Mouse (Mus musculus) testis, postnatal 14 days (tissue): Measurements from ENCODE around the gene Gtdc1.
"Not testable (repeated sequence)": the region's sequence is repeated elsewhere in the genome, so short reads cannot be mapped to it uniquely, and the experiment has no call there.

ENCODE experiments used
- DNase-seq: peaks from one replicate; pipeline ENCODE4 v3.0.0; 2021; ENCODE audit warnings: low spot score

Gtdc1 gene

DNA sequence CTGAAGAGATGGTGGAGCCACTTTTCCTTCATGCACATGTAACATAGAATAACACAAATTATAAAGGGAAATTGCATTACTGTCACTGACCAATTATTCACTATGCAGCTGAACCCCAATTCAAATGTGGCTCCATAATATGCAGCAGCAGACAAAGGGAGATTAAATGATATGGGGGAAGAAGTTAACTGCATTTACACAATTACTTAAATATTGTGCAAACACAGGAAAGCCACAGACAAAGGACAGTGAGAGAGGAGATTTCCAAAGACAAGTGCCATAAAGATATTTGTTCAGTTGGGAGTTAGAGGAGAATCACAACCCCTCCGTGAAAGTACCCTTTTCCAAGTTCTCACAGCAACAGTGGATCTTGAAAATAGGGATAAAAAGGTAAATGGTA, 163.6 kb downstream of the Gtdc1 start:
- DNase-seq = no peak

GRCm38 (mm10) chr2:44736618-44737017, 190.8 kb downstream of the Gtdc1 start:
- DNase-seq = no peak

GRCm38 (mm10) chr2:44721461-44721860, 206.0 kb downstream of the Gtdc1 start:
- DNase-seq = no peak

DNA sequence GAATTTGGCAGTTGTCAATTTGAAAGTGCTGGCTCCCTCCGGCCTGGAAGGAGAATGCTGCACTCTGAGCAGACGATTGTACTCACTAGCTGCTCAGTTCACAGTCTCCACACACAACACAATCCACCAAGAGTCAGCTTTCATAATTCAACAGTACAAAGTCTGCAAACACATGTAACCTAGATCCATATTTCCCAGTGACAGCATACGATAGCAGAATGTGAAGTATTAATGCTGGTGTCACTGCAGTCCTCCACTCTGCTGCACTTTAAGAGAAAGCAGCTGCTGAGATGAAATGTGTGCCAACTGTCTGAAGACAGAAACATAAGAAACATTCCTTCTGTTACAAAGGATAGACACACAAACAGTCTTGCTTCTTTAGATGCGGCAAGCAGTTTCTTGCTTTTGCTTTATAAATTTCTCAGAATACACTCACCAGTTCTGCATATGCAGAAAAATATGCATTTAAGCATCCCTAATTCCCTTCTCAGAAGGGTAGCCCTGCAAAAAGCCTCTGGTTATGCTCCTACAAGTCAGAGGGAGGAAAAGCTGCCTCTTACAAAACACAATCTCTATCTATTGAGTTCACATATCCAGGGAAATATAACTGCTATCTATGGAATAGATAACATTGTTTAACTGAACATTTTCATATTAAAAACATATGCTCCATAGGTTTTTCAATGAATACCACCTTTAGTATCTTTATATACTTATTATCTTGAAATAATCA, 221.4 kb downstream of the Gtdc1 start:
- DNase-seq = no peak

GRCm38 (mm10) chr2:44700276-44700675, 227.2 kb downstream of the Gtdc1 start:
- no peak for DNase-seq

DNA sequence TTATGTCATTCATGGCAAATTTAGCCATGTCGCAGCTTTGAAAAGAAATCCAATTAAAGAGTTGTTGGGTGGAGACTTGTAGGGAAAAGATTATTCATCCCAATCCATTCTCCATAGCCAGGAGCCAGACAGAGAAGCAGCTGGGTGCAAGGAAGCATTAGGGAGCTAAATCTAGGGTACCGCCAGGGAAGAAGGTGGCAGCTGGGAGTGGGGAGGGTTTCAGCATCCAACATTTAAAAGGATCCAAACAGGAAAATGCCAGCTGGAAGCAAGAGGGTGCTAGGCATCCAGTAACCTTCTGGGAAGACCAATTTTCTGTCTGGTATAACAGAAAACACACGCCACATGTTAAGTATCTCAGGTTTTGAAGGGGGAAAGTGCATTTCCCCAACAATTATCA, 231.0 kb downstream of the Gtdc1 start:
- no peak for DNase-seq

GRCm38 (mm10) chr2:44693898-44694297, 233.6 kb downstream of the Gtdc1 start:
- no peak for DNase-seq

- DNase-seq = no peak
Observed at GRCm38 (mm10) chr2:44664049-44664448, 263.4 kb downstream of the Gtdc1 start.

- no peak for DNase-seq
Observed at GRCm38 (mm10) chr2:44659870-44660269, 267.6 kb downstream of the Gtdc1 start.

DNA sequence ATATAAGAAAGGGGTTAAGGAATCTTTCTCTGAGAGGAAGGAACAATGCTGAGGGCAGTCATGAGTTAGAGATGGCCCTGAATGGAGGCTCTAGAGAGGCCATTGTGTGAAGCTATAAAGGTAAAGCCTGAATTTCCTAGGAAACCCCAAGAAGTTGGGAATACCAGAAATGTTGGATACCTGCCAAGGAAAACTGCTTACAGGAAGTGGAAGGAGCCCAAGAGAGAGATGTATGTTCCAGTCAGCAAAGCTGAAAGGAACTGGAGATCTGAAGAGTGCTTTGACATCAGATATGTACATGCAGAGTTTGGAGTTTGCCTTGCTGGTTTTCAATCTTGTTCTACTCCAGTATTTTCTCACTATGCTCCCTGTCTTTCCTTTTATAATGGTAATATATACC, 268.4 kb downstream of the Gtdc1 start:
- no peak for DNase-seq

DNA sequence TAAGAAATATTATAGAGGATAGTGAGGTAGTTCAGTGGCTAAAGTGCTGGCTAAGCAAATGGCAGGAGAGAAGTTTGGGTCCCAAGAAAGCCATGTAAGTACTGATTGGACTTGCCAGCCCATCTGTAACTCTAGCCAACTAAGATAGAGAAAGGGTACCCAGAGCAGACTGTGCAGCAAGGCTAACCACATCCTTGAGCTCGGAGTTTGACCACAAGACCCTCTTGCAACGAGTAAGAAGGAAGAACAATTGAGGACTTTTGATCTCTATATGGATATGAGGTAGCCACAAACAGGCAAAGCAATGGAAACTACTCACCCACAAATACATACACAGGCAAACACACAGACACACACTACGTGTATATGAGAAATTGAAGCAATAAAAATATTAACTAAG, 278.9 kb downstream of the Gtdc1 start:
- DNase-seq = no peak

GRCm38 (mm10) chr2:44646398-44646797, 281.1 kb downstream of the Gtdc1 start:
- no peak for DNase-seq

GRCm38 (mm10) chr2:44639370-44639769, 288.1 kb downstream of the Gtdc1 start:
- no peak for DNase-seq

DNA sequence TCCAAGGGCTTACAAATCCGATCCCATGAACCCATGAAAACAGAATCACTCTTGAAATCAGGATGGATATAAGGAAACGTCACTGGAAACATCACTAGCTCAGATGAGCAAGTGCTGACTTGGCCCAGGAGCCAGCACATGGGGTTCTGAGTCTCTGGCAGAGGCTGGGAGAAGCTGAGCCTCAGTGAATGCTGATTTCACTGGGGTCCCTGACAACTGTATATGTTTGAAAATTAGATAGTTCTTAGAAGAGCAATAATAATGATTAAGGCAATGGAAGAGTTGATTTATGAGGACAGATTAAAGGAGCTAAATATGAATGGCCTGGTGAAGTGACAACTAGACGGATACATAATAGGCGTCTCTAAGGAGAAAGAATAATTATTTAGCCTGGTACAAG, 289.3 kb downstream of the Gtdc1 start:
- DNase-seq = no peak

GRCm38 (mm10) chr2:44633971-44634370, 293.5 kb downstream of the Gtdc1 start:
- DNase-seq = no peak

- DNase-seq = no peak
Observed at GRCm38 (mm10) chr2:44633064-44633463, 294.4 kb downstream of the Gtdc1 start.

DNA sequence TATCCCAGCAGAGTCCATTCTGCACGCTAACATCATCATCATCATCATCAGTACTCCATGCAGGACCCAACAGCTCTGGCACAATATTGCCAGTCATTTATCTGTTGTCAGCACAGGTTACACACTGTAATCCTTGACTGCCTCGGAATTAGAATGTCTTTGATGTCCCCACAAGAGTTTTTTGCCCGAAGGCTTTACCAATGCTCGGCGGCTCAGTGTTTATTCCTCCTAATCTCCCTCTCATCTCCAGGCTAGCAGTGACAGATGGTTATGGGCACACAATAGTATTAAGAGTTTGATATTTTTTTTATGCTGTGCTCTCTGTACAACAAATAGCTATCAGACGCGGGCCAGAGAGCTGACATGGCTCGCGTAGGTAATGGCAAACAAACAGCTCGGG, 294.9 kb downstream of the Gtdc1 start:
- no peak for DNase-seq

- no peak for DNase-seq
Observed at GRCm38 (mm10) chr2:44631064-44631463, 296.4 kb downstream of the Gtdc1 start.

DNA sequence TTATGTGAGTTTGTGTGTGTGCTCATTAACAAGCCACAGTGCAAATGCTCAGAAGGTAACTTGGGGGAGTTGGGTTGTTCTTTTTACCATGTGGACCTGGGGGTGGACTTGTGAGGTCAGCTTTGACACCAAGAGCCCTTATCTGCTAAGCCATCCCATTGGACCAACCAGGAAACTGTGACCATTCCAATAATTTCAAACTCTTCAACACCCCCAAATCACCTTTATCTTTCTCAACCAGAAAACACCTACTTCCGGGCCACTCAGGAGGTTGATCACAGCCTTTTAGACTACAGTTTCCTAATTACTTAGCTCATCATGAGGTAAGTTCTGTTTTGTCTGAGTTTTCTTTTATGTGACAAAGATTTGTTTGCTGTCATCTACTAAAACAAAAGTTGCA, 298.7 kb downstream of the Gtdc1 start:
- no peak for DNase-seq

DNA sequence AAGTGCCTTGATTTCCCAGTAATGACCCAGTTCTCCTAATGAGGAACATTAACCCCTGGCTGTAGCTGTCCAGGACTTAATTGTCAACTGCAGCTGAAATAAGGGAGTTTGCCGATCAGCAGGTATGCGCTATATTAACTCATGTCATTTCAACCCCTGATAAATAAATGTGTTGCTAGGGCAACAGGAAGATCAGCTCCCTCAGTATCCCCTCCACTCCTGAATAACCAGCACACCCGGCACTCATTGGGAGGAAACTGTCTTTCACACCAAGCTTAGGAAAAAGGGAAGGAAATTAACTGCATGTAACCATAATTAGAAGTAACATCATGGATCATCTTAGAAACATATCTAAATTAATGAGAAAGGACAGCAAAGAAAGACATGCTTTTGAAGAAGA, 302.3 kb downstream of the Gtdc1 start:
- DNase-seq = no peak

DNA sequence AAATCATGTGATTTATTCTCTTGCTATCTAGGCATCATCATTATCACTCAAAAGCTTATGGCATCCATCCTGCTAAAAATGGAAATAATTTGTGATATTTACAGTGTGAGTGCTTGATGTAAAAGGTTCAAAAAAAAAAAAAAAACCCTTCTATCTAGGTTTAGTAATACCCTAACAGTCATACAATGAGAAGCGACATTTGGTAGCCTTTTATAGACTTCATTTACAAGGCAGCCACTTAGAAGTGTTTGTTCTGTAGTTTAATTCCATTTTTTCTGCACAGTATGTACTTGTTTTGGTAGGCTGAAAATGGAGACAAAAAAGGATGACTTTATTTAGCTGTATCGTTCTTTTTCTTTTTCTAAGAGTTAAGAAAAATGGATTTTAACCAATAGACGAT, 305.0 kb downstream of the Gtdc1 start:
- DNase-seq = no peak

DNA sequence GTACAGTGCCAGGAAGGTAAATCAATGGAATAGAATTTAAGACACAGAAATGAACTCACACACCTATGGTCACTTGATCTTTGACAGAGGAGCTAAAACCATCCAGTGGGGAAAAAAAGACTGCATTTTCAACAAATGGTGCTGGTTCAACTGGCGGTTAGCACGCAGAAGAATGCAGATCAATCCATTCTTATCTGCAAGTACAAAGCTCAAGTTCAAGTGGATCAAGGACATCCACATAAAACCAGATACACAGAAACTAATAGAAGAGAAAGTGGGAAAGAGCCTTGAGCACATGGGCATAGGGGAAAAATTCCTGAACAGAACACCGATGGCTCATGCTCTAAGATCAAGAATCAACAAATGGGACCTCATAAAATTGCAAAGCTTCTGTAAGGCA, 327.8 kb downstream of the Gtdc1 start:
- DNase-seq = not testable (repeated sequence)

DNA sequence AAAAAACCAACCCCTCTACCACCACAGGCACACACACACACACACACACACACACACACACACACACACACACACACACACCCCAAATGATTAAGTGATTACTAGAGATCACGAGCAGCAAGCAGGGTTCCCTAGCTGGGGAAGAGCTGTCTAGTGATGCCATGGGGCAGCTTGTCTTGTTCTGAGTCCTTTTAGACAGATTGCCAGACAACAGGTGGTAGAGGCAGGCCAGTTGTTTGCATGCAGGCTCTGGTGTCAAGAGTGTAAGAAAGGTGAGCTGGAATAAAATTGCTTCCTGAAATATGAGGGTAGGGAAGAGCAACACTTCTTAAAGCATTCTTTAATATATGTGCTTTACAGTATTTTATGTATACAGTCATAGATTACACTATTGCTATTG, 333.2 kb downstream of the Gtdc1 start:
- DNase-seq = no peak

GRCm38 (mm10) chr2:44590881-44591280, 336.6 kb downstream of the Gtdc1 start:
- no peak for DNase-seq

- DNase-seq = no peak
Observed at GRCm38 (mm10) chr2:44584061-44584460, 343.4 kb downstream of the Gtdc1 start.
